Mouse (Mus musculus): ENCODE data around the gene Psmb4.
A peak's percentile ranks its signal among the peaks of the same experiment; 100 is the strongest.
"Not testable (repeated sequence)": the region's sequence is repeated elsewhere in the genome, so short reads cannot be mapped to it uniquely, and the experiment has no call there.

Gene Psmb4

GRCm38 (mm10) chr3:94904759-94905158 lies 18.0 kb upstream of the Psmb4 start:
- DNase-seq = not testable (repeated sequence)

GRCm38 (mm10) chr3:94902747-94903146 lies 16.0 kb upstream of the Psmb4 start:
- peak; percentile 65 for DNase-seq

- DNase-seq = no peak
Observed at GRCm38 (mm10) chr3:94894076-94894475, 7.3 kb upstream of the Psmb4 start.

- DNase-seq = no peak
Observed at GRCm38 (mm10) chr3:94888595-94888994, 1.8 kb upstream of the Psmb4 start.

GRCm38 (mm10) chr3:94882579-94882978 lies 4.2 kb downstream of the Psmb4 start:
- no peak for DNase-seq

- no peak for DNase-seq
Observed at GRCm38 (mm10) chr3:94881840-94882239, 4.9 kb downstream of the Psmb4 start.

GRCm38 (mm10) chr3:94878618-94879017 lies 8.1 kb downstream of the Psmb4 start:
- DNase-seq = no peak

GRCm38 (mm10) chr3:94869011-94869410 lies 17.8 kb downstream of the Psmb4 start:
- DNase-seq = no peak

GRCm38 (mm10) chr3:94859471-94859870 lies 27.3 kb downstream of the Psmb4 start:
- no peak for DNase-seq

GRCm38 (mm10) chr3:94852215-94852614 lies 34.5 kb downstream of the Psmb4 start:
- DNase-seq = no peak

- DNase-seq = no peak
Observed at GRCm38 (mm10) chr3:94851731-94852130, 35.0 kb downstream of the Psmb4 start.

GRCm38 (mm10) chr3:94849338-94849737 lies 37.4 kb downstream of the Psmb4 start:
- DNase-seq = peak; percentile 72

GRCm38 (mm10) chr3:94847382-94847781 lies 39.4 kb downstream of the Psmb4 start:
- no peak for DNase-seq

GRCm38 (mm10) chr3:94839101-94839500 lies 47.7 kb downstream of the Psmb4 start:
- DNase-seq = no peak

- no peak for DNase-seq
Observed at GRCm38 (mm10) chr3:94838631-94839030, 48.1 kb downstream of the Psmb4 start.

- peak; percentile 87 for DNase-seq
Observed at GRCm38 (mm10) chr3:94837959-94838496, 48.7 kb downstream of the Psmb4 start.

- peak; percentile 95 for DNase-seq
Observed at GRCm38 (mm10) chr3:94837183-94837890, 49.4 kb downstream of the Psmb4 start, which contains the start of gene Pogz. TSS of gene Pogz (plus strand) at chr3:94837567.

- DNase-seq = no peak
Observed at GRCm38 (mm10) chr3:94835396-94835795, 51.4 kb downstream of the Psmb4 start.
